Mouse (Mus musculus): ENCODE results near the gene Fgf8.

GRCm38 (mm10) chr19:45740817-45741216 is 1.9 kb downstream of the Fgf8 start:
- TF ChIP-seq EP300 (IDR thresholded peaks at IDR 0.05) (no peak), CTCF (IDR thresholded peaks at IDR 0.05) (no peak)
